Mouse (Mus musculus): Measurements from ENCODE around the gene Hsd3b7. TPM values are rescaled to one million over a fixed set of nuclear protein-coding genes. Genes with fewer than 3 reads are reported as not detected.

The Hsd3b7 gene
- polyA plus RNA-seq, 1 experiment from 2014 or later = 8.6 TPM

DNA sequence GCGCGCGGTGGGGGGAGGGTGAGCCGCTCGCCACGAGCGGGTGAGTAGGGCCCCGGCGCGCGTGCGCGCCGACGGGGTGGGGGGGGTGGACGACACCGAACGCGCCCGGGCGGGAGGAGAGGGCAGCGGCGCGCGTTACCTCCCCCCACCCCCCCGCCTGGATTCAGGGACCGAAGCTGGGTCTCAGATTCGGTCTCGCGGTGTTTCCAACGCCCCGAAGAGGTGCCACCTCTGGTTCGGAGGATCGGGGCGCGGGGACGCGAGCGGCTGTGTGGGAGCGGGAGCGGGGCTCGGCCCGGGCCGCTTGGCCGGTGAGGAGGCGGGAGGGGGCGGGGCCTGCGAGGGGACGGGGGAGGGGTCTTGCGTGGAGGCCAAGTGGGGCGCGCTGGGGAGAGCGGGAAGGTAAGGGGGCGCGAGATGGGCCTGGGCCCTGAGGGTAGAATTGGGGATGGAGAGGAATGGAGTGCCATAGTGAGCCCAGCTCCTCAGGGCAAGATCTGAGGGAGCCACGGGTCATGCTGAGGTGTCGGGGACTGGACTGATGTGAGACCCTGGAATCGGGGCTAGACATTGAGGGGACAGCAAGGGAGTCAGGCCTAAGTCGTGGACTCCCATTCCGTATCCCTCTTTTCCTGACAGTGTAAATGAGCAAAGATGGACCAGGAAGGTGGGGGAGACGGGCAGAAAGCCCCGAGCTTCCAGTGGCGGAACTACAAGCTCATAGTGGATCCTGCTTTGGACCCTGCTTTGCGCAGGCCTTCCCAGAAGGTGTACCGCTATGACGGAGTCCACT is 22.7 kb upstream of the Hsd3b7 start:
- Histone ChIP-seq H3K4me2 (replicated peaks) (peak overlapping the region; percentile 78), H3K27ac (peak overlapping the region; percentile 98), H3K9me3 (no peaks in the 10 kb centered on the region), H3K27me3 (no peaks in the 10 kb centered on the region), H3K4me3 (replicated peaks) (peak overlapping the region; percentile 90), H3K9ac (replicated peaks) (peak overlapping the region; percentile 92), H3K36me3 (peaks cover 41% of the 10 kb centered on the region), H3K4me1 (replicated peaks) (peaks cover 17% of the 10 kb centered on the region)
- WGBS = 6% methylated on average over 35 of the region's 66 CpGs
- ATAC-seq = peak; percentile 57

DNA sequence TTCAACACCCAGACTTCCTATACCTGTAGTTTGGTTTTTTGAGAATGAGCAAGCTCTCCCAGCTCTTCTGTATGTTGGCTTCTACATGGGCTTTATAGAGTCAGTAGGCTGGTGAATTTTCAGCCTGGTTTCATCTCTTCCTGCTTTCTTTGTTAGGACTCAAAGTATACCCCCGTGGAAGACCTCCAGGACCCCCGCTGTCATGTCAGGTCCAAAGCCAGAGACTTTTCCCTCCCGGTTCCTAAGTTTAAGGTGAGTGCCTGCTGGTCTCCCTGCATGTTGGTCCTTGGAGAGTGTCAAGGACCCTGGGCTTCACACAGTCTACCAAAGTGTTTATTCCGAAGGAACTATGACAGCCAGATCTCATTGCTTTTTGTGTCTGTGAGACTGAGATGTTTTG is 22.1 kb upstream of the Hsd3b7 start:
- ATAC-seq = no peak
- 82% methylated on average over 4 of the region's 4 CpGs for WGBS
- no peak overlapping the region for H3K27ac ChIP-seq
- peaks cover 17% of the 10 kb centered on the region for H3K4me1 ChIP-seq (replicated peaks)
- H3K4me2 ChIP-seq (replicated peaks) = peak overlapping the region; percentile 78
- H3K27me3 ChIP-seq = no peaks in the 10 kb centered on the region
- peak overlapping the region; percentile 92 for H3K9ac ChIP-seq (replicated peaks)
- peak overlapping the region; percentile 90 for H3K4me3 ChIP-seq (replicated peaks)
- H3K9me3 ChIP-seq = no peaks in the 10 kb centered on the region
- H3K36me3 ChIP-seq = peaks cover 47% of the 10 kb centered on the region

DNA sequence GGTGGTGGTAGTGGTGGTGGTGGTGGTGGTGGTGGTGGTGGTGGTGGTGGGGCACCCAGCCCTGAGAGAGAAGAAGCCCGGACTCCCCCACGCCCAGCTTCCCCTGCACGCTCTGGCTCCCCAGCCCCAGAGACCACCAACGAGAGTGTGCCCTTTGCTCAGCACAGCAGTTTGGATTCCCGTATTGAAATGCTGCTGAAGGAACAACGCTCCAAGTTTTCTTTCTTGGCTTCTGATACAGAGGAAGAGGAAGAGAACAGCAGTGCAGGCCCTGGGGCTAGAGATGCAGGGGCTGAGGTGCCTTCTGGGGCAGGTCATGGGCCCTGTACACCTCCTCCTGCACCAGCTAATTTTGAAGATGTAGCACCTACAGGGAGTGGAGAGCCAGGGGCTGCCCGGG is 15.1 kb upstream of the Hsd3b7 start, which contains the start of gene Gm49388:
TSS of gene Gm49388 (plus strand) at position 301 of the 400 bp plus-strand sequence.
- Histone ChIP-seq H3K27ac (no peak within 1 kb of the TSS), H3K9me3 (no peaks in the 10 kb centered on the region), H3K4me1 (replicated peaks) (no peaks in the 10 kb centered on the region), H3K4me3 (replicated peaks) (no peak within 1 kb of the TSS), H3K27me3 (no peaks in the 10 kb centered on the region), H3K9ac (replicated peaks) (no peak within 1 kb of the TSS), H3K4me2 (replicated peaks) (no peak within 1 kb of the TSS), H3K36me3 (peaks cover 99% of the 10 kb centered on the region)
- ATAC-seq = no peak
- 95% methylated on average over 7 of the region's 7 CpGs for WGBS

DNA sequence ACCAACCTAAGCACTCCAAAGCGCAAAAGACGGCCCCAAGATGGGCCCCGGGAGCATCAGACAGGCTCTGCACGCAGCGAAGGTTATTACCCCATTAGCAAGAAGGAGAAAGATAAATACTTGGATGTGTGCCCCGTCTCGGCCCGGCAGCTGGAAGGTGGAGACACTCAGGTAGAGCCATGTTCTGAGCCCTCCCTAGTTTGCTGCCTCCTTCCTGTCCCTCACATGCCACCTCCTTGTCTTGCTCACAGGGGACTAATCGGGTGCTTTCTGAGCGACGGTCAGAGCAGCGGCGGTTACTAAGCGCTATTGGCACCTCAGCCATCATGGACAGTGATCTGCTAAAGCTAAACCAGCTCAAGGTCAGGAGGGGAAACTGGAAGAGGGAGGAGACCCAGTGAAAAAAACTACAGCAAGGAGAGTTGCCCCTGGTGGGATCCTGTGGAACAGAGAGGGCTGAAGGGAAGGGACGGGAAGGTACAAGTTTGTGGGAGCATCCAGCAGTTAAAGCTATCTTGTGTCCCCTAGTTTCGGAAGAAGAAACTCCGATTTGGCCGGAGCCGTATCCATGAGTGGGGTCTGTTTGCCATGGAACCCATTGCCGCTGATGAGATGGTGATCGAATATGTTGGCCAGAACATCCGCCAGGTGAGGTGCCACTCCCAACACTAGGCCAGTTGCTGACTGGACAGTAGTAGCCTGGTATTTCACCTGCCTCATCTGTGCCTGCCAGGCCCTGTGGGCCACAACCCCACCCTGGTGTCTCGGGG is 3.1 kb upstream of the Hsd3b7 start:
- Histone ChIP-seq H3K4me3 (replicated peaks) (no peak overlapping the region), H3K36me3 (peaks cover 85% of the 10 kb centered on the region), H3K27ac (no peak overlapping the region), H3K27me3 (no peaks in the 10 kb centered on the region), H3K4me2 (replicated peaks) (no peak overlapping the region), H3K9ac (replicated peaks) (no peak overlapping the region), H3K4me1 (replicated peaks) (peaks cover 8% of the 10 kb centered on the region; the same call in 1 of the 2 replicates), H3K9me3 (no peaks in the 10 kb centered on the region)
- no peak for ATAC-seq
- WGBS = 93% methylated on average over 23 of the region's 23 CpGs

DNA sequence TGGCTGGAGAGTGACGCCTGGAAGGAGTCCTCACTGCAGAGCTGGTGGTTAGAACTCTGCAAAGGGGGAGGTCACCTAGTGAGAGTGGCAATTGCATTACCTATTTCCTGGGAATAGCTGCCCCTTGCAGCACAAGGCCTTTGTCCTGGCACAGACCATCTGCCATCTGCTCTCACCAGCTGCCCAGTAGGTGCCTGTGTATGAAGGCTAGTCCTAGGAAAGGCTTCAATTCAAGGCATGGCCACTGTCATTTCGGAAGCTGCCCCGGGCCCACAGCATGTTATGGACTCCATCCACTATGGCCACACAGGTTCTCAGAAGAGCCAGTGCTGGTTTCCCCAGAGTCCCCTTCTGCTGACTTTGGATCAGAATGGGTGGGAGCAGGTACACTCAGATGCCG is 1.8 kb upstream of the Hsd3b7 start:
- Histone ChIP-seq H3K4me2 (replicated peaks) (no peak overlapping the region), H3K9ac (replicated peaks) (no peak overlapping the region), H3K4me1 (replicated peaks) (peaks cover 8% of the 10 kb centered on the region; the same call in 1 of the 2 replicates), H3K4me3 (replicated peaks) (no peak overlapping the region), H3K36me3 (peaks cover 80% of the 10 kb centered on the region), H3K9me3 (no peaks in the 10 kb centered on the region), H3K27ac (no peak overlapping the region; the same call in 1 of the 2 replicates), H3K27me3 (no peaks in the 10 kb centered on the region)
- ATAC-seq = no peak
- WGBS = 95% methylated on average over 4 of the region's 4 CpGs

DNA sequence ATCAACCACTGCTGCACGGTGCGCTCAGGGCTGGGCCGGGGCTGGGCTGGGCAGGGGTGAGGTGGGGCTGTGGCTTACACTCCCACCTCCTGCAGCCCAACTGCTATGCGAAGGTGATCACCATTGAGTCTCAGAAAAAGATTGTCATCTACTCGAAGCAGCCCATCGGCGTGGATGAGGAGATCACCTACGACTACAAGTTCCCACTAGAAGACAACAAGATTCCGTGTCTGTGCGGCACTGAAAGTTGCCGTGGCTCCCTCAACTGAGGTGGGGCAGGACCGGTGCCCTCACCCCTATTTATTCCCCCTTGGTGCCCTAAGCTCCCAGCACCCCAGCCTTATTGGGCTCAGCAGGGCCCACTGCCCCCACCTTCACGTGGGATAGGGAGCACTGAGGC is 1.2 kb upstream of the Hsd3b7 start:
- H3K9ac ChIP-seq (replicated peaks) = no peak overlapping the region
- peaks cover 79% of the 10 kb centered on the region for H3K36me3 ChIP-seq
- no peaks in the 10 kb centered on the region for H3K27me3 ChIP-seq
- no peak overlapping the region for H3K4me3 ChIP-seq (replicated peaks)
- WGBS = 89% methylated on average over 13 of the region's 13 CpGs
- no peaks in the 10 kb centered on the region for H3K9me3 ChIP-seq
- ATAC-seq = no peak
- no peak overlapping the region for H3K4me2 ChIP-seq (replicated peaks)
- H3K27ac ChIP-seq = no peak overlapping the region
- peaks cover 8% of the 10 kb centered on the region; the same call in 1 of the 2 replicates for H3K4me1 ChIP-seq (replicated peaks)

DNA sequence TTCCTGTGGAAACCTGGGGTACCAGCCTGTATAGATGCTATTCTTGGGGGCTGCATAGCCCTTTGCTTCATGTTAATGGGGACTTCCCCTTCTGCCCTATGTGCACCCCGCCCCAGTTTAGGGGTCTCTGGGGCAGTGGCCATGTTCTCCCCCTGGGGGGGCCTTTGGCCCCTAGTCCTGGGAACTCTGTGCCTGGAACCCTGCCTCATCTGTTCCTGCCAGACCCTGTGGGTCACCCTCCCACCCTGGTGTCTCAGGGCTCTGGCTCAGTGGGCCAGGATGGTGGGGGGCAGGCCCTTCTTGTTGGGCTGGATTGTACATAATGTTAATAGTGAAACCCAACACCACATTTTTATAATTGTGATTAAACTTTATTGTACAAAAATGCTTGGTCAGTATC is 666 bp upstream of the Hsd3b7 start:
- H3K27ac ChIP-seq = peak overlapping the region; percentile 19; the same call in 1 of the 2 replicates
- 0 out of 2 replicates have a peak overlapping the region, but pooled peaks have one; percentile 6 for H3K9ac ChIP-seq (replicated peaks)
- H3K9me3 ChIP-seq = no peaks in the 10 kb centered on the region
- peaks cover 80% of the 10 kb centered on the region for H3K36me3 ChIP-seq
- H3K4me3 ChIP-seq (replicated peaks) = no peak overlapping the region
- ATAC-seq = 0 out of 2 replicates have a peak, but pooled peaks have one; percentile 15
- no peak overlapping the region for H3K4me2 ChIP-seq (replicated peaks)
- 94% methylated on average over 1 of the region's 1 CpGs for WGBS
- H3K27me3 ChIP-seq = no peaks in the 10 kb centered on the region
- H3K4me1 ChIP-seq (replicated peaks) = peaks cover 8% of the 10 kb centered on the region; the same call in 1 of the 2 replicates

DNA sequence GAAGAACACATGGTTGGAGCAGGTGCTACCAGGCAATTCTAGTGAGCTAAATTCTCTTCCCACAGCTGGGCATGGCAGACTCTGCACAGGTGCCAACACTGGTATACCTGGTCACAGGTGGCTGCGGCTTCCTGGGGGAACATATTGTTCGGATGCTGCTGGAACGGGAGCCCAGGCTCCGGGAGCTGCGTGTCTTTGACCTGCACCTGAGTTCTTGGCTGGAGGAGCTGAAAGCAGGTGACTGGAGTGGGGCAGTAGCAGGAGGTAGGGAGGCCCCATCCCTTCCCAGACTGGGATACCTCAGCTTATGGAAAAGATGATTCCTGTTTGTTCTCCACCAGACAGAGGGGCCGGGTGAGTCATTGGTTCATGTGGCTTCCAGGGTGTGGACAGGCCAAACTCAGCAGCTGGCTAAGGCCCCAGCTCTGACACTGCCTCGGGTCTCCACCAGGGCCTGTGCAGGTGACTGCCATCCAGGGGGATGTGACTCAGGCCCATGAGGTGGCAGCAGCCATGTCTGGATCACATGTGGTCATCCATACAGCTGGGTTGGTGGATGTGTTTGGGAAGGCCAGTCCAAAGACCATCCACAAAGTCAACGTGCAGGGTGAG is 712 bp downstream of the Hsd3b7 start:
- 0 out of 2 replicates have a peak overlapping the region, but pooled peaks have one; percentile 0 for H3K4me3 ChIP-seq (replicated peaks)
- H3K4me2 ChIP-seq (replicated peaks) = peak overlapping the region; percentile 14; the same call in 1 of the 2 replicates
- H3K4me1 ChIP-seq (replicated peaks) = peaks cover 8% of the 10 kb centered on the region; the same call in 1 of the 2 replicates
- H3K36me3 ChIP-seq = peaks cover 76% of the 10 kb centered on the region
- H3K27me3 ChIP-seq = no peaks in the 10 kb centered on the region
- no peak overlapping the region for H3K9ac ChIP-seq (replicated peaks)
- H3K9me3 ChIP-seq = no peaks in the 10 kb centered on the region
- no peak; the same call in 1 of the 2 replicates for ATAC-seq
- 91% methylated on average over 8 of the region's 8 CpGs for WGBS
- H3K27ac ChIP-seq = no peak overlapping the region

DNA sequence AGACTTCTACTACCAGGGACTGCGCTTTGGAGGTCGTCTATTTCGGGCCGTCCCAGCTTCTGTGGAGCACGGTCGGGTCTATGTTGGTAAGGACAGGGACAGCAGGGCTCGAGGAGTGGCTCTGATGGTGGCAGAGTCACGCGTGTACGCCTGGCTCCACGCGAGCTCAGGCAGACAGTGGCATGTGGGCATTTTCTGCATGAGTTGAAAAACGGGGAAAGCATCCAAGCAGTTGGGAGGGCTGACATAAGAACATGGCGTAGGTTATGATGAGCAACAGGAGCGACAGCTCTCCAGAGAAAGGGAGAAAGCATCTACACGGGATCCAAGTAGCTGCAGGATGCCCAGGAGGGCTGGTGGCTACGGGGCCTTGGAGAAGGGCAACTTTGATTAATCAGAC is 1.9 kb downstream of the Hsd3b7 start:
- Histone ChIP-seq H3K4me3 (replicated peaks) (no peak overlapping the region), H3K27ac (no peak overlapping the region), H3K27me3 (no peaks in the 10 kb centered on the region), H3K9ac (replicated peaks) (no peak overlapping the region), H3K9me3 (no peaks in the 10 kb centered on the region), H3K4me2 (replicated peaks) (no peak overlapping the region), H3K36me3 (peaks cover 73% of the 10 kb centered on the region), H3K4me1 (replicated peaks) (peaks cover 8% of the 10 kb centered on the region; the same call in 1 of the 2 replicates)
- ATAC-seq = no peak
- 93% methylated on average over 17 of the region's 17 CpGs for WGBS

DNA sequence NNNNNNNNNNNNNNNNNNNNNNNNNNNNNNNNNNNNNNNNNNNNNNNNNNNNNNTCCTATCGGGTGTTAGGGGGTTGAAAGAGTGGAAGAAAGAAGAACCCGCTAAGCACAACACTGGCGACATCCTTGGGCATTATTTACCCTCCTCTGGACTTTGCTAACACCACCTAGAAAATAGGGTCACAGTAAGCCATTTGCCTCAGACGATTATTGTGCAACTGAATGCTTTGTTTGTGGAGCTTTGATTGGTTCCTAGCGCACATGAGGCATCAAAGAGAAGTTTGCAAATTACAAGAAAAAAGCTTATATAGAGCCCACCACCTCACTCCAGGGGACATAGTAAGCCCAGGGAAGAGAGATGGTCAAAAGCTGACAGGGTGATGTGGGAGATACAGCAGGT is 8.4 kb downstream of the Hsd3b7 start:
- H3K9me3 ChIP-seq = no peaks in the 10 kb centered on the region
- no peak overlapping the region for H3K4me3 ChIP-seq (replicated peaks)
- peaks cover 78% of the 10 kb centered on the region for H3K36me3 ChIP-seq
- no peak for ATAC-seq
- 79% methylated on average over 5 of the region's 5 CpGs for WGBS
- no peak overlapping the region for H3K4me2 ChIP-seq (replicated peaks)
- no peak overlapping the region for H3K9ac ChIP-seq (replicated peaks)
- H3K27me3 ChIP-seq = no peaks in the 10 kb centered on the region
- H3K4me1 ChIP-seq (replicated peaks) = no peaks in the 10 kb centered on the region
- no peak overlapping the region for H3K27ac ChIP-seq

DNA sequence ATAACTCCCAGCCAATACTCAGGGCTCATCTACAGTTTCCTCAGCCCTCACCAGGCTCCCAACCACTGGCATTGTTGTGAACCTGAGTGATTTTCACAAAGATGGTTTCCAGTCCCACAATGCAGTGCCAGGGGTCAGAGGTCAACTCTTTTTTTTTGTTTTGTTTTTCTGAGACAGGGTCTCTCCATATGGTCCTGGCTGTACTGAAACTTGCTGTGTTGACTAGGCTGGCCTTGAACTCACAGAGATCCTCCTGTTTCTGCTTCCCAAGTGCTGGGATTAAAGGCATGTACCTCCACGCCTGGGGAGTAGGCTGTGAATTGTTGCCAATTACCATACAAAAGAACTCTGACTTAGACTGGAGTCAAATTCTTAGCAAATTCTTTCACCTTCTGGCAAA is 9.4 kb downstream of the Hsd3b7 start:
- H3K4me2 ChIP-seq (replicated peaks) = no peak overlapping the region
- ATAC-seq = no peak
- no peaks in the 10 kb centered on the region for H3K9me3 ChIP-seq
- H3K27ac ChIP-seq = no peak overlapping the region
- no peak overlapping the region for H3K4me3 ChIP-seq (replicated peaks)
- 89% methylated on average over 1 of the region's 1 CpGs for whole genome bisulfite sequencing
- H3K27me3 ChIP-seq = no peaks in the 10 kb centered on the region
- no peaks in the 10 kb centered on the region for H3K4me1 ChIP-seq (replicated peaks)
- H3K9ac ChIP-seq (replicated peaks) = no peak overlapping the region
- H3K36me3 ChIP-seq = peaks cover 80% of the 10 kb centered on the region

DNA sequence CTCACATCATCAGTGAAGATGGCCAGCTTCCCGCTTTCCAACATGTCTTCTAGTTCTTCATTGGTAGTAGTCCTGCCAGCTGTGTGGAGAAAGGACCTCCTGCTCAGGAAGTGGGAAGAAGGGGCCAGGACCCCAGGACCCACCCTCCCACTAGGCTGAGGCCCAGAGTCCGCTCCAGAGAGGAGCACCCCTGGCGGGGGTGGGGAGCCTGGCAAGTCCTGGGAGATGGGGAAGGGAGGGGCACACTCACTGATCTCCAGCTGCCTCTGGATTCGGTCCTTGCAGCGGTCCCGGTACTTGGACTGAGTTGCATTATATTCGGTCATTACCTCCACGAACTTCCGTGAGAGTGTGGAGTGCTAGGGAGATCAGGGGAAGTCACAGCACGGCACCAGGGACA is 10.2 kb downstream of the Hsd3b7 start:
- Histone ChIP-seq H3K4me2 (replicated peaks) (no peak overlapping the region), H3K4me3 (replicated peaks) (no peak overlapping the region), H3K9me3 (no peaks in the 10 kb centered on the region), H3K36me3 (peaks cover 80% of the 10 kb centered on the region), H3K27me3 (no peaks in the 10 kb centered on the region), H3K9ac (replicated peaks) (no peak overlapping the region), H3K4me1 (replicated peaks) (no peaks in the 10 kb centered on the region), H3K27ac (no peak overlapping the region)
- no peak for ATAC-seq
- 83% methylated on average over 10 of the region's 10 CpGs for WGBS

All from midbrain, embryonic 13.5 days (tissue).